ENCODE assay signal across 12 mouse cellular contexts in the genomic region with DNA sequence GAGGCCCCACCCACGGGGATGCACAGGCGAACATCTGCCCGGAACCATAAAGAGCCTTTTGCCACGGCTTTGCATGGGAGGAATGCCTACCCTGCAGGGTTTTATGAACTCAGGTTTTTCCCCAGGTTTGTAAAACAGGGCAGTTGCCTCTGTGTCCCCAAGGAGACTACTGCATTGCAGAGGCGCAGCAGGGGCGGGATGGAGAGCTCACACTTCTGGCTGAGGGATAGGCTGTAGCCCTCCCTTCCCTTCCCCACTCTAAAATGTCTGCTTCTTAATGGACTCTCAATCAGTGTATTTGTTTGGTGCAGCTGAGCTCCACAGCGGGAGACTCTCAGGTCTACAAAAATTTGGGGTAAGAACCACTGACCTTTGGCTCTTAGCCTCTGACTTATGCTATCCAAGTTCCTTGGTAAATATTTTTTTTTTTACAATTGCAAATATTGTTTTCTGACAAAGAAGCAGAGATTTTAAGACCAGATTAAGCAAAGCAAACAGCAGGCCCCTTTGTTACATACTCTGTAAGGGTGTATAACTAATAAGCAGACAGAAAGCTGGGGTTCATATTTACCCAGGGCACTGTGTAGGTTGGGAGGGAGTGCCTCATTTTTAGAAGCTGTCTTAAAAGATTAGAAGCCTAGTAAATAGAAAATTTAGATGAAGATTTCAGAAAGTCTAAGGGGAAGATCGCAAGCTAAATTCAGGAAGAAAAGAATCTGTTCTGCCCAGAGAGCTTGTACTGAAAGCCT.
DNase-seq lines count a peak whose midpoint lies in the region; ATAC-seq and TF ChIP-seq lines count a peak whose summit lies in the region.
"Had no signal": no experiment of that assay in that cellular context is flagged by ENCODE, and none has a peak within 500 bp of the region (broad histone marks: within the 10 kb centered on the region; RNA-seq: fewer than 3 reads in every experiment).

No protein-coding gene starts in this region.

- H3K4me3 ChIP-seq in heart, embryonic 10.5 days = no peak overlapping the region
- no peak overlapping the region for H3K4me3 ChIP-seq in limb, embryonic 13.5 days
- H3K4me3 ChIP-seq in stomach, postnatal 0 days (ENCODE audit: low read depth, low read length) = no peak overlapping the region

- no peak overlapping the region for H3K9ac ChIP-seq in limb, embryonic 13.5 days
- no peak overlapping the region for H3K9ac ChIP-seq in stomach, postnatal 0 days (ENCODE audit: low read length)

- no peaks in the 10 kb centered on the region for H3K36me3 ChIP-seq in heart, embryonic 10.5 days
- no peaks in the 10 kb centered on the region for H3K36me3 ChIP-seq in limb, embryonic 13.5 days
- H3K36me3 ChIP-seq in stomach, postnatal 0 days (ENCODE audit: control insufficient read depth, insufficient read depth, low read length) = no peaks in the 10 kb centered on the region

- no peaks in the 10 kb centered on the region for H3K27me3 ChIP-seq in heart, embryonic 10.5 days (ENCODE audit: insufficient read depth, poor library complexity, severe bottlenecking)
- H3K27me3 ChIP-seq in limb, embryonic 13.5 days = no peaks in the 10 kb centered on the region
- H3K27me3 ChIP-seq in stomach, postnatal 0 days (ENCODE audit: control insufficient read depth, insufficient read depth, low read length) = no peaks in the 10 kb centered on the region

- peaks cover 40% of the 10 kb centered on the region for H3K4me1 ChIP-seq in heart, embryonic 10.5 days
- H3K4me1 ChIP-seq in limb, embryonic 13.5 days = peaks cover 43% of the 10 kb centered on the region
- no peaks in the 10 kb centered on the region for H3K4me1 ChIP-seq in stomach, postnatal 0 days (replicated peaks; ENCODE audit: control insufficient read depth, insufficient read depth)

- TF ChIP-seq EP300 in stomach, postnatal 0 days (optimal IDR thresholded peaks at IDR 0.05) = no peak

- no peak for TF ChIP-seq CTCF in stomach, postnatal 0 days (IDR thresholded peaks at IDR 0.05; ENCODE audit: low read depth)

- no peak for ATAC-seq in limb, embryonic 13.5 days (ENCODE audit: low FRiP score, low read depth)
- ATAC-seq in stomach, postnatal 0 days (ENCODE audit: low FRiP score, low TSS enrichment) = no peak

- no peak for DNase-seq in heart, embryonic 10.5 days (ENCODE audit: low spot score)
- no peak for DNase-seq in heart, adult 8-10 months (ENCODE audit: low spot score)
- peak; percentile 34 for DNase-seq in retina, embryonic 14.5 days (ENCODE audit: low spot score)
- no peak for DNase-seq in retina, postnatal 1 day
- DNase-seq in stomach, postnatal 0 days (ENCODE audit: low spot score) = no peak
- DNase-seq in cerebellum, postnatal 4 days (ENCODE audit: low spot score in 2 of 2) = no peak
- no peak for DNase-seq in right cerebral cortex, postnatal 36 days (ENCODE audit: low spot score in 2 of 2)
- DNase-seq: adrenal gland, adult 8-10 months; cerebellum, adult 9-10 months; kidney, adult 9 months; lung, postnatal 36 days had no signal

- H3K9me3 ChIP-seq in heart, embryonic 10.5 days = no peaks in the 10 kb centered on the region
- H3K9me3 ChIP-seq in limb, embryonic 13.5 days = no peaks in the 10 kb centered on the region
- H3K9me3 ChIP-seq in stomach, postnatal 0 days (ENCODE audit: control insufficient read depth, low read length) = no peaks in the 10 kb centered on the region

- 60% methylated on average over 8 of the region's 8 CpGs for WGBS in heart, embryonic 10.5 days
- WGBS in limb, embryonic 13.5 days = 26% methylated on average over 8 of the region's 8 CpGs
- 29% methylated on average over 8 of the region's 8 CpGs for WGBS in stomach, postnatal 0 days

- H3K27ac ChIP-seq in heart, embryonic 10.5 days = peak overlapping the region; percentile 36; the same call in 1 of the 2 replicates
- peak overlapping the region; percentile 22; the same call in 1 of the 2 replicates for H3K27ac ChIP-seq in limb, embryonic 13.5 days
- 0 out of 2 replicates have a peak overlapping the region, but pooled peaks have one; percentile 19 for H3K27ac ChIP-seq in stomach, postnatal 0 days (replicated peaks)

- H3K4me2 ChIP-seq in limb, embryonic 13.5 days (replicated peaks) = no peak overlapping the region
- H3K4me2 ChIP-seq in stomach, postnatal 0 days (replicated peaks; ENCODE audit: low read depth) = no peak overlapping the region
